Mouse (Mus musculus): ENCODE measurements around the gene Hexim1. TPM values are rescaled to one million over a fixed set of nuclear protein-coding genes. Genes with fewer than 3 reads are reported as not detected.
A peak's percentile ranks its signal among the peaks of the same experiment; 100 is the strongest.

Hexim1 gene
- polyA plus RNA-seq, 1 experiment from 2014 or later = 5.2 TPM

DNA sequence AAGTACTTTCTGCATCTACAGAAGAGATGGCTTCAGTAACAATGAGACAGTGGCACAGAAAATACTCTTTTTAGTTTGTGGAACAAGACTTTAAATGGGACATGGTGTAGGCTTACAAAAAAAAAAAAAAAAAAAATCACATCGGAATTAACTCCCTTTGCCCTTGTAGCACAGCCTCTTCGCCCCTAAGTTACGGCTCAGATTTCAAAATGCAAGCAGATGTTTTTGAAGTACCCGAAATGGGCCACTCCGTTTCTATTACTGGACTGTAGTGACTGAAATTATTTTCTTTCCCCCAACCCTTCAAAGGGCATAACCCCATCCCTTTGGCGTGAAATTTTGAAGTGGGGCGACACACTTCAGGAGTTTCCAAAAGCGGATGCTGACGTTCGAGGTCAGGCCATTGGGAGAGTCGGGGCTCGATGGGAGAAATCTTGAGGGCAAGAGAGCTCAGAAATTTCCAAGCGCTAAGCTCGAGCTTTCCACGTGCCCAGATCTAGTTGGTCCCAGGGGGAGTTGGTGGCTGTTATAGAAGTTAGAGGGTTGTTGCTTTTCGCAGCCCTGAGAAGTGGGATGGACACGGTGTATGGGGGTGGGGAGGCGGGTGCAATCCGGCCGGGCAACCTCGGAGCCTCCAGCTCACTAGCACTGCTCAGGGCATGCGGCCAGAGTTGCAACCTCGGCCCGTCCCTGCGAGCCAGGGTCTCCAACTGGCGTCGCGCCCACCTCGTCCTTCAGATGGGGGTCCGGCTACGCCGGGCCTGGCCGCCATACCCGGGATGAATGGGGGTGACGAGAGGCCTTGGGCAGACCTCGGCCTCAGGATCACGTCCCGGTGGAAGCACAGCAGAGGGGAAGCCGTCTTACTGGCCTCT is 15.9 kb downstream of the Hexim1 start, which contains the start of gene Hexim2:
TSS of gene Hexim2 (plus strand) at position 729 of the 875 bp plus-strand sequence.
- ATAC-seq (ENCODE audit: insufficient number of reproducible peaks, insufficient read depth, low FRiP score, low TSS enrichment, low read depth) = peak; percentile 34
- Histone ChIP-seq H3K4me1 (peaks cover 42% of the 10 kb centered on the region), H3K4me2 (peak within 1 kb of the TSS; percentile 69), H3K27ac (peak within 1 kb of the TSS; percentile 99), H3K9me3 (no peaks in the 10 kb centered on the region), H3K27me3 (no peaks in the 10 kb centered on the region), H3K36me3 (no peaks in the 10 kb centered on the region; the same call in 1 of the 2 replicates), H3K9ac (peak within 1 kb of the TSS; percentile 100), H3K4me3 (peak within 1 kb of the TSS; percentile 88)
- under 1% methylated on average over 39 of the region's 39 CpGs for WGBS

DNA sequence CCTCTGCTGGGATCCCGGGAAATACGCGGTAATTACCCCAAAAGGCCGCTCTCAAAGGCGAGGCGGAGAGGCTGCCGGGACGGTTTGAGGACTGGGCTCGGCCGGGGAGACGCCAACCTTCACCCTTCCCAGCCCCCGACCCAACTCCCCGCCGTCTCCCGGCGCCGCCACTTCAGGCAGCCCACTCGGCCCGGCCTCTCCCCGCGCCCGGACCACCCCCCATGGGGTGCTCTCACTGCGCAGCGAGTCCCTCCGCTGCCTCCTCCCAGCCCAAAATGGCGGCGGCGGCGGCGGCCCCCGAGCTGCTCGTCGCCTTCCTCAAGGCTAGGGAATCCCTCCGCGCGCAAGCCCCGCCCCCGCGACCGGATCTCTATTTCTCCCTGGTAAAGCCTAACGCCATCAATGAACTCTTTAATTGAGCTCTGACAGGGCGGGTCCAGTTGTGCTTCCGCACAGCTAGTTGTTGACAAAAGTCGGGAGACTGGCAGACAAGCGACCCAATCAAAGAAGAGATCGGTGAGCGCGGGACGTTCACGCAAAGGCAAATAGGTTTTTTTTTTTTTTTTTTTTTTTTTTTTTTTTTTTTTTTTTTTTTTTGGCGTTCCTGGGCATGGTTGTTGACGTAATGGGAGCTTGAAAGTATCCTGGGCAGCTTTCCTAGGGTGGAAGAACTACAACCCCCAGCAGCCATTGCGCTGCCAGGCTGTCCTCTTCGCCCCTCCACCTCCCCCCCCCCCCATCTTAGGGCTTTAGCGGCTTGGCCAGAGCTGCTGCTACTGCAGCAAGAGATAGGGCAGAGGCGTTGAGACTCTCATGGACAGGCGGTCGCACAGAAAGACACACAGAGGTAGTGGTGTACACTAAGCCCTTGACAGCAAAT is 16.8 kb downstream of the Hexim1 start:
- peak overlapping the region; percentile 88 for H3K4me3 ChIP-seq
- H3K4me2 ChIP-seq = peak overlapping the region; percentile 69
- peak; percentile 88 for ATAC-seq (ENCODE audit: insufficient number of reproducible peaks, insufficient read depth, low FRiP score, low TSS enrichment, low read depth)
- peak overlapping the region; percentile 99 for H3K27ac ChIP-seq
- WGBS = under 1% methylated on average over 58 of the region's 58 CpGs
- H3K27me3 ChIP-seq = no peaks in the 10 kb centered on the region
- H3K9ac ChIP-seq = peak overlapping the region; percentile 100
- H3K36me3 ChIP-seq = no peaks in the 10 kb centered on the region; the same call in 1 of the 2 replicates
- peaks cover 42% of the 10 kb centered on the region for H3K4me1 ChIP-seq
- no peaks in the 10 kb centered on the region for H3K9me3 ChIP-seq

DNA sequence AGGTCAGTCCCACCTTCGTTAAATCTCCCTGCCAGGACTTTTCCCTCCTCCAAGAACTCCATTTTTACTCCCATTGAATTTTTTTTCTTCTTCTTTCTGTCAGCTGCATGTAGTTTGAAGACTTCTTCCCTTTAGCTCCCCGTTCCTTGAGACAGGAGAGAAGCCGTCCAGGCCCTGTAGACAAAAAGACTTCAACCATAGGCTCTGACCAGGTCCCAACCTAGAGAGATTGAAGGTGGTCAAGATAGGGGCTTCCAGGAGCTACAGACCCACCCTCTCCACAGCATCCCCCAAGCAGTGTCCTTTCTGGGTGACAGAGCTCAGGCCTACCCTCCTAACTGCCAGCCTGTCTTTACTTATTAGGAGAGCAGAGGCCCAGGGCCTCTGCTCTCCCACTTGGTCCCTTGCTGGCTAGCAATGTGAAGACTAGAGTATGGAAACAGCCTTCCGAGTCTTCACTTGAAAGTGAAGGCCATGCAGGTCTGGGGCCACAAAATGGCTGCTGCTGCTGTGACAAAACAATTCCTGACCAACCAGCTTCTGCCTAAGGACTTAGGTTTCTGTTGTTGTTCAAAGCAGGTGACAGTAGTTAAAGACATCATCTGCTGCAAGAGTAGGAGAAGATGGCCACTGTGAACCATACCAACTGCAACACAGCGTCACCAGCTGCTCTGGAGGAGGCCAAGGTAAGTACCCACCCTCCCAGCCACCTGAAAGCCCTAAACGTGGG is 17.6 kb downstream of the Hexim1 start:
- WGBS = 52% methylated on average over 6 of the region's 6 CpGs
- H3K9me3 ChIP-seq = no peaks in the 10 kb centered on the region
- no peaks in the 10 kb centered on the region for H3K27me3 ChIP-seq
- peak overlapping the region; percentile 88 for H3K27ac ChIP-seq
- peak overlapping the region; percentile 63 for H3K4me2 ChIP-seq
- H3K4me3 ChIP-seq = peak overlapping the region; percentile 88
- peaks cover 7% of the 10 kb centered on the region for H3K36me3 ChIP-seq
- H3K9ac ChIP-seq = peak overlapping the region; percentile 70
- no peak for ATAC-seq (ENCODE audit: insufficient number of reproducible peaks, insufficient read depth, low FRiP score, low TSS enrichment, low read depth)
- peaks cover 42% of the 10 kb centered on the region for H3K4me1 ChIP-seq

DNA sequence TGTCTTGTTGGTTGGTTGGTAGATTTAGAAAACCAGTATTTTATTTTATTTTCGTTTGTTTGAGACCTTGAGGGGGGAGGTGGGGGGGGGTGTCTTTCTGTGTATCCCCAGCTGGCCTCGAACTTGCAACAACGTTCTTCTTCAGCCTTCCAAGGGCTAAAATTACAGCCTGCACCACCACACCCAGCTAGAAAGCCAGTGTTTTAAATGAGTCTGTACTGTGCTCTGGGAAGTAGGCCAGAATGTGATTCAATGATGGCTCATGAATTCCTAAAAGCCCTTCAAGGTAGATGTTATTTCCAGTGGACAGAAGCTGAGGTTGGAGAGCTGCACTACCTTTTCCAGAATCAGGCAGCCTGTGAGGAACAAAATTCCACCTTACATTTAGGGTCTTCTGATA is 18.2 kb downstream of the Hexim1 start:
- peaks cover 42% of the 10 kb centered on the region for H3K4me1 ChIP-seq
- WGBS = 64% methylated on average over 3 of the region's 3 CpGs
- no peak for ATAC-seq (ENCODE audit: insufficient number of reproducible peaks, insufficient read depth, low FRiP score, low TSS enrichment, low read depth)
- no peaks in the 10 kb centered on the region for H3K27me3 ChIP-seq
- H3K9me3 ChIP-seq = no peaks in the 10 kb centered on the region
- peak overlapping the region; percentile 88; the same call in 1 of the 2 replicates for H3K4me3 ChIP-seq
- no peak overlapping the region; the same call in 1 of the 2 replicates for H3K27ac ChIP-seq
- H3K36me3 ChIP-seq = peaks cover 13% of the 10 kb centered on the region
- no peak overlapping the region for H3K9ac ChIP-seq
- H3K4me2 ChIP-seq = peak overlapping the region; percentile 63

DNA sequence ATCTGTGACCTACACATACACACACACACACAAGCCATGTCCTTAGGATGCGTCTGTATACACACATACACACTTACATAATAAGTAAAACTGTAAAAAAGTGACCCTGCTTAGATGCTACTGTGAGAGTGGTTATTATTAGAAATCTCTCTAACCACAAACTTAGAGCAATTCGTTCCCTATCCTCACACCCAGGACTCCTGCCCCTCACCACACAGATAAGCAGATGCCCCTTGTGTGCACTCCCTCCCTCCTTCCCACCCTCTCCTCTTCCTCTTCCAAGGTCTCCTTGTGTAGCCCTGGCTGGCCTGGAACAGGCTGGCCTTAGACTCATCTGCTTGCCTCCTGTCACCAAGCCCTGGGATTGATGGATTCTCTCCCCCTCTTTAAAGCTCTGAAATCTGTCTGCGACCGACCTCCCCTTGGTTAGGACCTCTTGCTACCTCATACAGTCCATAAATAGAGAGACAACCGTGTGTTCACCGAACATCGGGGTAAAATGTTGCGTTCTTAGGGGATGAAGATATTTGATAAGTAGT is 20.1 kb downstream of the Hexim1 start:
- peaks cover 34% of the 10 kb centered on the region for H3K4me1 ChIP-seq
- no peaks in the 10 kb centered on the region for H3K9me3 ChIP-seq
- ATAC-seq (ENCODE audit: insufficient number of reproducible peaks, insufficient read depth, low FRiP score, low TSS enrichment, low read depth) = no peak
- no peak overlapping the region for H3K4me2 ChIP-seq
- 88% methylated on average over 8 of the region's 8 CpGs for WGBS
- no peak overlapping the region for H3K27ac ChIP-seq
- H3K27me3 ChIP-seq = no peaks in the 10 kb centered on the region
- H3K36me3 ChIP-seq = peaks cover 21% of the 10 kb centered on the region
- no peak overlapping the region for H3K4me3 ChIP-seq
- H3K9ac ChIP-seq = no peak overlapping the region

DNA sequence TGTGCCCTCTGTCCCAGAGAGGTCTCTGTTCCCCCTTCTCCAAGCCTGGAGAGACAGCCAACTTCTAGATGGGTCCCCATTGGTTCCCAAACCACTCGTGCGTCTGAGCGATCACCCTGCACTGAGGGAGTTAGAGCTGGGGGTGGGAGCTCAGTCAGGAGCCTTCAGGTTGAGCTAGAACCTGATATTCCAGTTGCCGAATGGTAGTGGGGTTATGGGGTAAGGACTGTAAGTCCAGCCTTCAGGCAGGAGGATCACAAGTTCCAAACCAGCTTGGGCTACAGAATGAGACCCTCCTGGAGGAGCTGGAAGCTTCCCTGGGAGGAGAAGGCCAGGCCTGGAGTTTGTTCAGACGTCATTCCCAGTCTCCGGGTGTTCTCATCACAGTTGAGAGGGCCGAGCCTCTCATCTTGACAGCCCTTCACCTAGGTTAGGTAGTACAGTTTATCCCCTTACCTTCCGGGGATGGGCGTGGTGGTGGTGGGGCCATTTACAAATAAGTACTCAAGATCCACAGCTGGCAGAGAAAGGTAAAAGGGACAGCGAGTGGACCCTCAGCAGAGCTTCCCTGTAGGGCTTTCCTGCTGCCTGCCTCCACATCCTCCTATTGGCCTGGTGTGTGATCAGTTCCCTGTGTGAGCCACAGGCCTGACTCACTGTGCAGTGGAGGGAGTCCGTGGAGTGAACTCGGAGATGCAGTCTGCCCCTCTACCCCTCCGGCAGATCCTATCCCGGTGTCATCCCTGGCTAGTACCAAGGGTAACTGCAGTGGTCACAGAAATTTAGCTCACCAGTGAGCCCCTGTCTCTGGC is 24.1 kb downstream of the Hexim1 start:
- H3K4me1 ChIP-seq = peaks cover 45% of the 10 kb centered on the region
- H3K36me3 ChIP-seq = peaks cover 21% of the 10 kb centered on the region
- H3K27me3 ChIP-seq = no peaks in the 10 kb centered on the region
- no peak overlapping the region for H3K9ac ChIP-seq
- H3K9me3 ChIP-seq = no peaks in the 10 kb centered on the region
- no peak for ATAC-seq (ENCODE audit: insufficient number of reproducible peaks, insufficient read depth, low FRiP score, low TSS enrichment, low read depth)
- H3K27ac ChIP-seq = peak overlapping the region; percentile 91
- WGBS = 72% methylated on average over 14 of the region's 14 CpGs
- no peak overlapping the region for H3K4me3 ChIP-seq
- no peak overlapping the region for H3K4me2 ChIP-seq

DNA sequence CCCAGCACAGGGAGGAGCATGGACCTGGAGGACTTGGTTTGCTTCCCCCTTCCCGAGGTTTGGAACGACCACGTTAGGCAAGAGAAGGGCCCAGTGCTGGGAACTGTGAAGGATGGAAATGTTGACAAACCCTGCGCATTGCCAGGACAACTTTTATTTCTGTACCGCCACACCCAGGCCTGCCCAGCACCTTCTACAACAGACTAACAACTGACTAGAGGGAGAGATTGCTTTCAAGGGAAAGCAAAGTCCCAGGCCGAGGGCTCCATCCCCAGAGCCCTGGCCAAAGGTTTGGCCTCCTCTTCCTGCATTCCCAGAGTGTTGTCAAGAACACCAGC is 24.7 kb downstream of the Hexim1 start:
- H3K4me3 ChIP-seq = no peak overlapping the region
- WGBS = 43% methylated on average over 6 of the region's 6 CpGs
- H3K27me3 ChIP-seq = no peaks in the 10 kb centered on the region
- H3K9me3 ChIP-seq = no peaks in the 10 kb centered on the region
- H3K4me1 ChIP-seq = peaks cover 42% of the 10 kb centered on the region
- H3K36me3 ChIP-seq = peaks cover 21% of the 10 kb centered on the region
- ATAC-seq (ENCODE audit: insufficient number of reproducible peaks, insufficient read depth, low FRiP score, low TSS enrichment, low read depth) = no peak
- H3K27ac ChIP-seq = peak overlapping the region; percentile 91
- H3K9ac ChIP-seq = peak overlapping the region; percentile 36; the same call in 1 of the 2 replicates
- H3K4me2 ChIP-seq = no peak overlapping the region

DNA sequence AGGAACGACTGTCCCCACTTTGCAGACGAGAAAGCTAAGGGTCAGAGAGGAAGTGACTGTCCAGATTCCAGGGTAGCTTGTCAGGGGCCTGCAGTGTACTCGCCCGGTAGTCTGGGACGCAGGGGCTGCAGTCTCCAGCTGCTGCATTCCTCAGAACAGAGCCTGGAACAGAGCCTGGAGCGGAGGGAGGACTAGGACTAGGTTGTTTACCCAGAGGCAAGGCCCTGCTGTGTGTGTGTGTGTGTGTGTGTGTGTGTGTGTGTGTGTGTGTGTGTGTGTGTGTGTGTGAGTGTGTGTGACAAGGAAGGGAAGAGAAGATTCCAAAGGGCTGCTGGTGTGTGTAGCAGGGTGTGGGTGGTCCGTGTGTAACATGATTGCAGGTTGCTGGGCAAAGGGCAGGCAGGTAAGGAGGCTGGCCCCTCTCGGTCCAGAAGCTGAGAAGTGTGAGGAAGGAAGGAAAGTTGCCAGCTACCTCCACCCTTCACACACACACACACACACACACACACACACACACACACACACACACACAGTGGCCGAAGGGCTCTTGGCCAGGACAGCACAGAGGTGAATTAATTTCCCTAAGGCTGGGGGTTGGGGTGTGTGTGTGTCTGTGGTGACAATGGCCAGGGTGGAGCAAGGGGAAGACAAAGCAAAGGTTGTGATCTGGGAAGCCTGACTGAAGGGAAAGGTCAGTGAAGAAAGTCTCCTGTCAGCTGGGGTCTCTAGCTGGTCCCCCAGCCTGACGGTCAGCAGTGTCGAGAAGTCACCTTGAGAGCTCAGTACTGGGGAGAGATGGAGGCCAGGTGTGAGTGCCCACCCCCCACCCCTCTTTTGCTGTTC is 25.3 kb downstream of the Hexim1 start:
- Histone ChIP-seq H3K9me3 (no peaks in the 10 kb centered on the region), H3K4me1 (peaks cover 39% of the 10 kb centered on the region), H3K4me2 (0 out of 2 replicates have a peak overlapping the region, but pooled peaks have one; percentile 57), H3K27ac (peak overlapping the region; percentile 91), H3K36me3 (peaks cover 21% of the 10 kb centered on the region), H3K4me3 (no peak overlapping the region), H3K27me3 (no peaks in the 10 kb centered on the region), H3K9ac (peak overlapping the region; percentile 36; the same call in 1 of the 2 replicates)
- ATAC-seq (ENCODE audit: insufficient number of reproducible peaks, insufficient read depth, low FRiP score, low TSS enrichment, low read depth) = no peak
- 21% methylated on average over 11 of the region's 11 CpGs for WGBS

DNA sequence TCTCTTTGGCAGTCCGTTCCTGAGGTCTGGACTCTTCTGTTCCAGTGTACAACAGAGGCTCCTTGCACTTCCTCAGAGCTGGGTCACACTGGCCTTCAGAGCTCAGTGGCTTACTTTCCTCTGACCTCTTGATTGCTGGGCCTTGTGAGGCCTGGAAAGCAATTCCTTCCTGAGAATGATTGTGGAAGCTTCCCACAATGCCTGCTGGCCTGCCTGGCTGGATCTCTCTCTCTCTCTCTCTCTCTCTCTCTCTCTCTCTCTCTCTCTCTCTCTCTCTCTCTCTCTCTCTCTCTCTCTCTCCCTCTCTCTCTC is 25.9 kb downstream of the Hexim1 start:
- H3K36me3 ChIP-seq = peaks cover 21% of the 10 kb centered on the region
- no peak overlapping the region for H3K4me3 ChIP-seq
- H3K27ac ChIP-seq = peak overlapping the region; percentile 91
- ATAC-seq (ENCODE audit: insufficient number of reproducible peaks, insufficient read depth, low FRiP score, low TSS enrichment, low read depth) = no peak
- H3K4me1 ChIP-seq = peaks cover 38% of the 10 kb centered on the region
- H3K27me3 ChIP-seq = no peaks in the 10 kb centered on the region
- H3K9me3 ChIP-seq = no peaks in the 10 kb centered on the region
- peak overlapping the region; percentile 57; the same call in 1 of the 2 replicates for H3K4me2 ChIP-seq
- H3K9ac ChIP-seq = peak overlapping the region; percentile 12; the same call in 1 of the 2 replicates
- WGBS = 35% methylated on average over 1 of the region's 1 CpGs

All from embryonic facial prominence, embryonic 13.5 days (tissue).